Mouse (Mus musculus) small intestine, adult 2 months (tissue): Measurements from ENCODE around the gene Ctu2.

Experiments used
- CTCF ChIP-seq: fragments of 200-500 bp; IDR thresholded peaks from 2 replicates; pipeline ENCODE4 v1.5.1; 2012; ENCODE audit warnings: low read depth, mild to moderate bottlenecking, control low read depth, inconsistent platforms, low read length, moderate library complexity, mixed read lengths; ENCODE audit not compliant: insufficient replicate concordance, insufficient read length; ENCODE audit errors: extremely low read depth
- POLR2A ChIP-seq: fragments of 200-500 bp; IDR thresholded peaks from 2 replicates; pipeline ENCODE4 v1.6.1; 2012; ENCODE audit warnings: low read depth, mild to moderate bottlenecking, control low read depth, inconsistent platforms, low read length, moderate library complexity

GRCm38 (mm10) chr8:122443262-122444006 lies 32.5 kb upstream of the Ctu2 start, which contains the start of gene Mvd:
- TF ChIP-seq CTCF: peak; percentile 32; the same call in 1 of the 2 replicates
- TF ChIP-seq POLR2A: peak; percentile 93
